Mouse (Mus musculus): ENCODE data around the gene Tbc1d1. TPM values are rescaled to one million over a fixed set of nuclear protein-coding genes. Genes with fewer than 3 reads are reported as not detected.

Tbc1d1 gene
- polyA plus RNA-seq, 1 experiment from 2014 or later, result 38.3 TPM

DNA sequence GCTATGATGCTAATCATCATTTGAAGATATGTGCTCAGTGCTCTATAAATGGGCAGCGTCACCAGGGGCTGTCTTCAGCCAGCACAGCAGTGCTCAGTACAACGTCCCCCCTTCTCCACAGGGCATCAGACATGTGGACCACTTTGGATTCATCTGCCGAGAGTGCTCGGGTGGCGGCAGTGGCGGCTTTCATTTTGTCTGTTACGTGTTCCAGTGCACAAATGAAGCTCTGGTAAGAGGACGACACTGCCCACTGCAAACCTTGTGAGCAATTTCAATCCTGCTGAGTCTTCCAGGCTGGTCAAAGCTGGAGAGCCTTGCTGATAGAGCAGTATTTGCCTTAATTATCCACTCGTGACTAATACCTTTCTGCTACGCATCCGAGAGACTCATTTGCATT is 107.2 kb downstream of the Tbc1d1 start:
- Histone ChIP-seq H3K9ac (no peak overlapping the region), H3K4me3 (no peak overlapping the region), H3K4me1 (replicated peaks) (peaks cover 4% of the 10 kb centered on the region; the same call in 1 of the 2 replicates), H3K27me3 (replicated peaks) (no peaks in the 10 kb centered on the region), H3K36me3 (peaks cover 2% of the 10 kb centered on the region; the same call in 1 of the 2 replicates), H3K27ac (ENCODE audit: poor library complexity, severe bottlenecking) (no peak overlapping the region), H3K4me2 (no peak overlapping the region), H3K9me3 (replicated peaks) (no peaks in the 10 kb centered on the region)
- 83% methylated on average over 11 of the region's 11 CpGs for WGBS
- ATAC-seq (ENCODE audit: insufficient number of reproducible peaks, low FRiP score), result no peak

- no peaks in the 10 kb centered on the region for H3K27me3 ChIP-seq (replicated peaks)
- no peak overlapping the region for H3K4me3 ChIP-seq
- H3K9ac ChIP-seq, result no peak overlapping the region
- no peaks in the 10 kb centered on the region for H3K9me3 ChIP-seq (replicated peaks)
- 72% methylated on average over 13 of the region's 13 CpGs for WGBS
- no peak overlapping the region for H3K4me2 ChIP-seq
- H3K27ac ChIP-seq (ENCODE audit: poor library complexity, severe bottlenecking), result no peak overlapping the region
- H3K36me3 ChIP-seq, result 0 out of 2 replicates have a peak, but pooled peaks cover 2% of the 10 kb centered on the region
- no peak for ATAC-seq (ENCODE audit: insufficient number of reproducible peaks, low FRiP score)
- peaks cover 4% of the 10 kb centered on the region; the same call in 1 of the 2 replicates for H3K4me1 ChIP-seq (replicated peaks)
Observed at GRCm38 (mm10) chr5:64263898-64264478, 107.9 kb downstream of the Tbc1d1 start.

GRCm38 (mm10) chr5:64265145-64265544 is 109.0 kb downstream of the Tbc1d1 start:
- H3K27ac ChIP-seq (ENCODE audit: poor library complexity, severe bottlenecking), result no peak overlapping the region
- H3K36me3 ChIP-seq, result 0 out of 2 replicates have a peak, but pooled peaks cover 4% of the 10 kb centered on the region
- no peak overlapping the region for H3K4me2 ChIP-seq
- no peak overlapping the region for H3K9ac ChIP-seq
- no peaks in the 10 kb centered on the region for H3K9me3 ChIP-seq (replicated peaks)
- H3K27me3 ChIP-seq (replicated peaks), result no peaks in the 10 kb centered on the region
- no peak overlapping the region for H3K4me3 ChIP-seq
- ATAC-seq (ENCODE audit: insufficient number of reproducible peaks, low FRiP score), result no peak
- H3K4me1 ChIP-seq (replicated peaks), result peaks cover 9% of the 10 kb centered on the region
- 19% methylated on average over 3 of the region's 3 CpGs for WGBS

GRCm38 (mm10) chr5:64265906-64266305 is 109.8 kb downstream of the Tbc1d1 start:
- ATAC-seq (ENCODE audit: insufficient number of reproducible peaks, low FRiP score), result no peak
- H3K4me2 ChIP-seq, result no peak overlapping the region
- H3K36me3 ChIP-seq, result peaks cover 6% of the 10 kb centered on the region
- H3K27ac ChIP-seq (ENCODE audit: poor library complexity, severe bottlenecking), result no peak overlapping the region
- H3K9ac ChIP-seq, result no peak overlapping the region
- H3K27me3 ChIP-seq (replicated peaks), result no peaks in the 10 kb centered on the region
- H3K4me1 ChIP-seq (replicated peaks), result peaks cover 9% of the 10 kb centered on the region
- H3K4me3 ChIP-seq, result no peak overlapping the region
- no peaks in the 10 kb centered on the region for H3K9me3 ChIP-seq (replicated peaks)
- 76% methylated on average over 3 of the region's 3 CpGs for WGBS

- no peak overlapping the region for H3K9ac ChIP-seq
- H3K36me3 ChIP-seq, result peaks cover 12% of the 10 kb centered on the region
- no peak overlapping the region for H3K4me3 ChIP-seq
- peaks cover 9% of the 10 kb centered on the region for H3K4me1 ChIP-seq (replicated peaks)
- no peak overlapping the region for H3K27ac ChIP-seq (ENCODE audit: poor library complexity, severe bottlenecking)
- no peaks in the 10 kb centered on the region for H3K27me3 ChIP-seq (replicated peaks)
- WGBS, result 92% methylated on average over 2 of the region's 2 CpGs
- no peak for ATAC-seq (ENCODE audit: insufficient number of reproducible peaks, low FRiP score)
- no peaks in the 10 kb centered on the region for H3K9me3 ChIP-seq (replicated peaks)
- no peak overlapping the region for H3K4me2 ChIP-seq
Observed at GRCm38 (mm10) chr5:64266534-64266933, 110.4 kb downstream of the Tbc1d1 start.

GRCm38 (mm10) chr5:64267279-64267678 is 111.2 kb downstream of the Tbc1d1 start:
- WGBS, result 51% methylated on average over 9 of the region's 9 CpGs
- ATAC-seq (ENCODE audit: insufficient number of reproducible peaks, low FRiP score), result no peak
- Histone ChIP-seq H3K36me3 (peaks cover 20% of the 10 kb centered on the region), H3K9ac (no peak overlapping the region), H3K9me3 (replicated peaks) (no peaks in the 10 kb centered on the region), H3K4me3 (no peak overlapping the region), H3K27ac (ENCODE audit: poor library complexity, severe bottlenecking) (no peak overlapping the region), H3K27me3 (replicated peaks) (no peaks in the 10 kb centered on the region), H3K4me2 (no peak overlapping the region), H3K4me1 (replicated peaks) (peaks cover 9% of the 10 kb centered on the region)

DNA sequence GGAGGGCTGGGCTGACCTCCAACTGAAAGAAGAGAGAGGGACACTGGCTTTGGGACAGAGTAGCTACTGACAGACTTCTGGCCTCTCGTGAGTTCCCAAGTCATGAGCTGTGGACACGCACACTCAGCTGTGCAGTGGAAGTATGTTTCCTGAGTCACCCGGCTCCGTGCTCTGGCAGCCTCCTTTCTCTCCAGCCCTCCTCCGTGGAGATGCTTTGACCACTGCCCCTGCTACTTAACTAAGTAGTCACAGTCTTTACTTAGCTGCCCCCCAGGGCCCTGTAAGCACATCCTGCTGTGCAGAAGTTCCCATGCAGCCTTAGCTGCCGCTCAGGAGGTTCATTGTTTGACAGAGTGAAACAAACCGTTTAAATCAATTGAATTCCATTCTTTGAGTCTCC is 113.6 kb downstream of the Tbc1d1 start:
- Histone ChIP-seq H3K27ac (ENCODE audit: poor library complexity, severe bottlenecking) (no peak overlapping the region), H3K36me3 (peaks cover 33% of the 10 kb centered on the region), H3K9ac (no peak overlapping the region), H3K4me1 (replicated peaks) (peaks cover 13% of the 10 kb centered on the region), H3K27me3 (replicated peaks) (no peaks in the 10 kb centered on the region), H3K4me3 (no peak overlapping the region), H3K4me2 (no peak overlapping the region), H3K9me3 (replicated peaks) (no peaks in the 10 kb centered on the region)
- ATAC-seq (ENCODE audit: insufficient number of reproducible peaks, low FRiP score), result no peak
- WGBS, result 57% methylated on average over 7 of the region's 7 CpGs

- no peak overlapping the region for H3K9ac ChIP-seq
- no peak for ATAC-seq (ENCODE audit: insufficient number of reproducible peaks, low FRiP score)
Observed at GRCm38 (mm10) chr5:64273517-64273916, 117.4 kb downstream of the Tbc1d1 start.

GRCm38 (mm10) chr5:64274296-64274695 is 118.2 kb downstream of the Tbc1d1 start:
- H3K4me1 ChIP-seq (replicated peaks), result peaks cover 9% of the 10 kb centered on the region
- H3K4me2 ChIP-seq, result no peak overlapping the region
- no peaks in the 10 kb centered on the region for H3K27me3 ChIP-seq (replicated peaks)
- H3K9me3 ChIP-seq (replicated peaks), result no peaks in the 10 kb centered on the region
- ATAC-seq (ENCODE audit: insufficient number of reproducible peaks, low FRiP score), result no peak
- no peak overlapping the region for H3K4me3 ChIP-seq
- peaks cover 50% of the 10 kb centered on the region for H3K36me3 ChIP-seq
- no peak overlapping the region for H3K27ac ChIP-seq (ENCODE audit: poor library complexity, severe bottlenecking)
- H3K9ac ChIP-seq, result no peak overlapping the region
- WGBS, result 62% methylated on average over 9 of the region's 9 CpGs

More at GRCm38 (mm10) chr5:64273517-64273916, 117.4 kb downstream of the Tbc1d1 start:
- Histone ChIP-seq H3K27ac (ENCODE audit: poor library complexity, severe bottlenecking) (no peak overlapping the region), H3K4me2 (no peak overlapping the region), H3K4me1 (replicated peaks) (peaks cover 9% of the 10 kb centered on the region), H3K9me3 (replicated peaks) (no peaks in the 10 kb centered on the region), H3K36me3 (peaks cover 46% of the 10 kb centered on the region), H3K4me3 (no peak overlapping the region), H3K27me3 (replicated peaks) (no peaks in the 10 kb centered on the region)
- 82% methylated on average over 1 of the region's 1 CpGs for WGBS

DNA sequence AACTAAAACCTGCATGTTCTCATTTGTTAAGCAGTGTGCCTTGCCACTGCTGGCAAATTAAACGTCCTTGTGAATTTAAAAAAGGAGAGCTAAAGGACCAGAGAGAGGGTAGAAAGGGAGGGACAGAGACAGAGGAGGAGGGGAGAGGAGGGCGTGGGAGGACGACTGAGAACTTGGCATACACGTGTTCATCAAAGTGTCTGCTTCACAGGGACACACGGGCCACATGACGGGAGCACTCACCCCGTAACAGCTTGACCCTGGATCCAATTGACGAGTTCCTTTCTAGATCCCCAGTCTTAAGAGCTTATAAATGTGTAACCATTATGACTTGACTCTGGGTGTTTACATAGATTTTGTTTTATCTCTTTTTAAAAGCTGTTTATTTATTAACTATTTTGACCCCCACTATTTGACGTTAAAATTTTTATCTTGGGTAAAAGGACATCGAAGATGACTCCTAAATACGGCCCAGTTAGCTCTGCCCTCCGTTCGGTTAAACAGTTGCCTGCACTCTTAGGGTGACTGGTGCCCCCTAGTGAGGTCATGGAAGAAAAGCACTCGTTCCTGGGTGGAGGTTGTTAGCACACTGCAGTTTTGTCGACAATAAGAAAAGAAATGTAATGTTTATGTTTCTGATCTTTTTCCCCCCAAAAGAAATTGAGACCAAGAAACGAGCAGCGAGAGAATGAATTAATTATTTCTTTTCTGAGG is 118.8 kb downstream of the Tbc1d1 start:
- WGBS, result 42% methylated on average over 17 of the region's 17 CpGs
- no peak overlapping the region for H3K27ac ChIP-seq (ENCODE audit: poor library complexity, severe bottlenecking)
- no peak overlapping the region for H3K4me2 ChIP-seq
- no peak overlapping the region for H3K9ac ChIP-seq
- no peak for ATAC-seq (ENCODE audit: insufficient number of reproducible peaks, low FRiP score)
- H3K9me3 ChIP-seq (replicated peaks), result no peaks in the 10 kb centered on the region
- peaks cover 4% of the 10 kb centered on the region for H3K4me1 ChIP-seq (replicated peaks)
- H3K4me3 ChIP-seq, result no peak overlapping the region
- H3K36me3 ChIP-seq, result peaks cover 55% of the 10 kb centered on the region
- H3K27me3 ChIP-seq (replicated peaks), result no peaks in the 10 kb centered on the region

DNA sequence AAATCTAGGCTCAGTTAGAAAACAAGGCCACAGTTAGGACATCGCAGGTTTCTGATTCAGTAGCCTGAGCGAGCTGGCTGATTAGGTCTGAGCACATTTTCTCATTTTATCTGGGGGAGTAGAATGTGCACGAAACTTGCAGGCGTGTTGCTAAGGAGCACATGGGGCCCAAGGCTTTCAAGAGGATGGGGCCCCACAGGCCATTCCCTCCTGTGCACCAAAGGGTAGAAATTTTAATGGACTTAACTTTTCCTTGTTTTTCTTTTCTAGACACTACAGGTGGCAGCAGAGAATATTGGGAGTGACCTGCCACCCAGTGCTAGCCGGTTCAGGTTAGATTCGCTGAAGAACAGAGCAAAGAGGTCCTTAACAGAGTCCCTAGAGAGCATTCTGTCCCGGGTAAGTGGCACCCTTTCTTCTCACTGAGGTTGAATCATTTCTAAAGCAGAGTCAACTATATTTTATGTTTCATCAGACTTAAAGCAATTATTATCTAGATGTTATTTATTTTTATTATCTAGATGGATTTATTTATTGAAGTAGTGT is 121.6 kb downstream of the Tbc1d1 start:
- Histone ChIP-seq H3K27me3 (replicated peaks) (no peaks in the 10 kb centered on the region), H3K4me1 (replicated peaks) (peaks cover 14% of the 10 kb centered on the region), H3K9ac (no peak overlapping the region), H3K36me3 (peaks cover 55% of the 10 kb centered on the region), H3K27ac (ENCODE audit: poor library complexity, severe bottlenecking) (no peak overlapping the region), H3K4me2 (no peak overlapping the region), H3K9me3 (replicated peaks) (no peaks in the 10 kb centered on the region), H3K4me3 (no peak overlapping the region)
- WGBS, result 87% methylated on average over 7 of the region's 7 CpGs
- no peak for ATAC-seq (ENCODE audit: insufficient number of reproducible peaks, low FRiP score)
